Mouse (Mus musculus): ENCODE measurements at regions not wholly inside any gene's neighbourhood (a gene's known extent, or its start where the extent isn't known, plus 50 kb on each side); places are given as distances from the start of the nearest gene placed in this dataset.

GRCm38 (mm10) chr5:126148908-126149307 is 617.3 kb downstream of the Tmem132b start:
- in situ Hi-C loops (cut with MboI, MseI), result no loop called here

DNA sequence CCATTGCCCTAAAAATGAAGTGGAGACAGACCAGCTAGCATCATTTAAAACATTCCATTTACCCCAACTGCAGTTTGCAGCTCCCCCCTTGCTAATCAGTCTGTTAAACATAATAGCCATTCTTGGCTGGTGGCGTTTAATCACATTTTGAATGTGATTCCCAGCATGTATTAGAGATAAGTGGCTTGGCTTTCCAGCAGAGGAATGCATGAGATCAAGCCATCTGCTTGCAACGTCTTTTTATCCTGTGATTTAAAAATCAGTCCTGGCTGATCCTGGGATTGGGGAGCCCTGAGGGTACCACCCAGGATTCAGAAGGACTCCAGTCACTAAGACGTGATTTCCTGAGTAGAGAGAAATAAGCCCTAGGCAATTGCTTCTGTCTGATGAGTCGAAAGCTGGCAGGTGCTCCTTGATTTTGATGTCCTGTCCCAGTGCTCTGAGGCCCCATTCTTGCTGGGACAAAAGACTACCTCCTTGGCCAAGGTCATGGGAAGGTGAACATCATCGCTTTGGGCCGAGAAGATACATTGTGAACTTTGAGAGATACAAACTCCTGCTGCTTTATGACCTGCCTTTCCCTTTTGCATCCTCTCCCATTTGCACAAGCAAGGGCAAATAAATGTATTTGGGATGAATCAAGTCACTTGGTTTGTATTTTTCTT is 623.8 kb downstream of the Tmem132b start:
- in situ Hi-C loops (cut with MboI, MseI), result no loop called here

- in situ Hi-C loops (cut with MboI, MseI), result loop anchor here in 1 of 2 experiments (10.0 kb wide), 1 partner anchor 1629 kb away; no protein-coding TSS in a partner anchor
Observed at GRCm38 (mm10) chr5:126186111-126186510, 654.5 kb downstream of the Tmem132b start.

DNA sequence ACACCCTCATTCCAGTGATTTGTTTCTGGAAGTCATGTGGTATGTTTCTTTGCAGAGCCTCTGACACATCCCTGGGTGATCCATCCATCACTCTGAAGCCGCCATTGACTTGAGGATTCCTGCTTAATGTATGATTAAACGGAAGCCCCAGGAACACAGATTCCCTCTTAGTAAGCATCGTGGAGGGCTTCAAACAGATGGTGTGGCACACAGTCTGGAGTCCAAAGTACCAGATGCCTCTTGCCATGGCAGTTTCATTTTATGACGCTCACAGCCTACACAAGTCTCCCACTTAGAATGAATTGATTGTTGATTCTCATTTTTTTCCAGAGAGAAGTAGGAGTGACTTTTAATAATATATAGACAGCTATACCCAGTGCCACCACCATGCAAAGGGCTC is 668.3 kb downstream of the Tmem132b start:
- in situ Hi-C loops (cut with MboI, MseI), result no loop called here

- in situ Hi-C loops (cut with MboI, MseI), result no loop called here
Observed at GRCm38 (mm10) chr5:126201535-126201934, 670.0 kb downstream of the Tmem132b start.

- in situ Hi-C loops (cut with MboI, MseI), result no loop called here
Observed at GRCm38 (mm10) chr5:126201996-126202395, 670.4 kb downstream of the Tmem132b start.

DNA sequence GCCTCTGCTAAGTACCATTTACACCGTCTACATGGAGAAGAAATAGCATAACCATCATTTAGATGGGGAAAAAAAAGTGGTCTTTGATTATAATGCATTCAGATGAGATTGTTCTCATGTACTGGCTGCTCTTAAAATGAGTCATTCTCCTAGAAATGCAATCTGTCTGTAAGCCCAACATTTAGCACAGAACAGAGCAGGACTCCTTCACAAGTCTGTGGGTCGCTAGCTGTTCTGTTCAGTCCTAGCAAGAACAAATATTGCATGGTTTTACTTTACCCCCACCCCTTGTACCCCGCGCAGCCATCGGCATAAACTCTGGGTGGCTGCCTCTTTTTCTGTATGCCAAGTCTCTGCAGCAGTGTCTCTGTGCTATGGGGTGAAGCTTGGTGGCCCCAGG is 685.4 kb downstream of the Tmem132b start:
- in situ Hi-C loops (cut with MboI, MseI), result no loop called here

- in situ Hi-C loops (cut with MboI, MseI), result no loop called here
Observed at GRCm38 (mm10) chr5:126217746-126218145, 686.2 kb downstream of the Tmem132b start.

GRCm38 (mm10) chr5:126223696-126224095 is 692.1 kb downstream of the Tmem132b start:
- in situ Hi-C loops (cut with MboI, MseI), result no loop called here

- in situ Hi-C loops (cut with MboI, MseI), result no loop called here
Observed at GRCm38 (mm10) chr5:126230768-126231167, 699.2 kb downstream of the Tmem132b start.

DNA sequence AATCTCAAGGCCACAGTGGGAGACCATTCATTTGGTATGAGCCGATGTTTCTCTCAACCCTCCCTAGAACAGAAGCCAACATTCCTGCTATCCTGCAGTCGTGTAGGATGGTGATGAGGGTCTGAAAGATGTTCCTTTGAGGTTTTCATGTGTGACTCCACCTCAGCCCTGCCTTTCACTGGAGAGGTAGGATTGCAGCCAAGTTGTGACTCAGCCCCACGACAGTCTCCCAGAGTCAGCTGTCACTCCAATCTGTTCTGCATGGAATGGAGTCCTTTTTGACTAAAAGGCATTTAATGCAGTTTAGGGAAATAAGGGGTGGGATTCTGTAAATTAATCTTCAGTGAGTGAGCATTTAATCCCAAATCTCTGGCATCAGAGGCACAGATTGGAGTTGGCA is 706.5 kb downstream of the Tmem132b start:
- in situ Hi-C loops (cut with MboI, MseI), result no loop called here

DNA sequence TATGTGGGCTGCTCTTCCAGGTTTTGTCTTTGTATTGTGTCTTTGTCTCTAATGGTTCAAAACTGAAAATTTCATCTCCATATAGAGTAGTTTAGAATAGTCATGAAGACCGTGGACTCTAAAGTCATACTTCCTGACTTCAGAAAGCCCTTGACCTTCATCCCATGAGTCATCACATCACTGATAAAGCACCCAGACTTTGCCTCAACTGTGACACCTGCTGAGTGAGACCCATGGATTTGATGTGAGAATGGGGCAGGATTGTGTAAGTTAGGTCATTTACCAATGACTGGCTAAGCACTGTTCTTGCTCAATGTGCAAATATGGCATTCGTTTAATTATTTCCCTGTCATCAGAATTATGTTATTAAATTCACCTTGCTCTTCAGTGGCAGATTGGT is 714.2 kb downstream of the Tmem132b start:
- in situ Hi-C loops (cut with MboI, MseI), result no loop called here

DNA sequence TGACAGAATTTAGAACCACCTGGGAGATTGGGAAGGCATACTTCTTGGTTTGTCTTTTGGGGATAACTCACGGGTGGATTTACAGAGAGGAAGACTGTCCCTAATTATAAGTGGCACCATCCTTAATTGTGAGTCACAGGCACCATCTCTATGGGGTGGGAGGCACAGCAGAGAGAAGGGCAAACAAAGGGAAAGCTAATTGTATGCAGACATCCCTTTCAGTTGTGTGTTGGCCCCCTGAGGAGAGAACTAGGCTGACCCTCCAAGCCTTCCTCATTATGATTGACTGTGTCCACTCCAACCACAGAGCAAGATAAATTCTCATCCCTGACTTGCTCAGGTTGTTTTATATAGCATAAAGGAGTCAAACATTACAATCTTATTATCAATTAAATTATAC is 718.8 kb downstream of the Tmem132b start:
- in situ Hi-C loops (cut with MboI, MseI), result no loop called here

DNA sequence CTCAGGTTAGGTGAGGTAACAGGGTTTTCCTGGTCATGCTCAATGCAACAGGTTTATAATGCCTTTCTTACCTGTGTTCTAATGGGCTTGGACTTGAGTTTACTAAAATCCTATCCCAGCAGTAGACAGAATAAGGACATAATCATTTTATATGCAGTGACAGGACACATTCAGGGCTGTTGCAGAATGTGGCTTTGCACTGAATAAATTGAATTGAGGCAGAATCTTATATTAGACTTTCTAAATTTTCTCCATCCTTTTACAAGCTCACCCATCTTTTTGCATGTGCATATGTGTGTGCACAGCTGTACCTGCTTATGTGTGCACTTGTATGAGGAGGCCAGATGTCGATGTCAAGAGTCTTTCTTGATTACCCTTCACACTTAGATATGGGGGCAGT is 723.1 kb downstream of the Tmem132b start:
- in situ Hi-C loops (cut with MboI, MseI), result no loop called here

DNA sequence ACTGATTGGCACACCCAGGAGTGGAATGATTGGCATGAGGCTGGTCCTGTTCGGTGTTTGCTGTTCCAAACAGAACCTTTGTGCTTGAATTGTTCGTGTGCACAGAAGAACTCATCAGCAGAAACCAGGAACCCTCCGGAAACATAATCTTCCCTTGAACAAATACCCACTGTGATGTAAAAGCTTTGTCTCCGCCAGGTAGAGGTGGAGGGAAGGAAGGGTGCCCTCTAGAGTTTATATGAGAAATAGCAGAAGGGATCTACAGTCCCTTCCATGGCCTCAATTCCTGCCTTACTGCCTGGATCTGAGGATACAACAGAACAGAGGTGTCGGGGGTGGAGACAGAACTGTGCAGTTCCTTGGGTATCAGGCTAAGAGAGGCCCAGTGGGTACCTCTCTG is 726.3 kb downstream of the Tmem132b start:
- in situ Hi-C loops (cut with MboI, MseI), result no loop called here

- in situ Hi-C loops (cut with MboI, MseI), result no loop called here
Observed at GRCm38 (mm10) chr5:126266471-126266870, 734.9 kb downstream of the Tmem132b start.

DNA sequence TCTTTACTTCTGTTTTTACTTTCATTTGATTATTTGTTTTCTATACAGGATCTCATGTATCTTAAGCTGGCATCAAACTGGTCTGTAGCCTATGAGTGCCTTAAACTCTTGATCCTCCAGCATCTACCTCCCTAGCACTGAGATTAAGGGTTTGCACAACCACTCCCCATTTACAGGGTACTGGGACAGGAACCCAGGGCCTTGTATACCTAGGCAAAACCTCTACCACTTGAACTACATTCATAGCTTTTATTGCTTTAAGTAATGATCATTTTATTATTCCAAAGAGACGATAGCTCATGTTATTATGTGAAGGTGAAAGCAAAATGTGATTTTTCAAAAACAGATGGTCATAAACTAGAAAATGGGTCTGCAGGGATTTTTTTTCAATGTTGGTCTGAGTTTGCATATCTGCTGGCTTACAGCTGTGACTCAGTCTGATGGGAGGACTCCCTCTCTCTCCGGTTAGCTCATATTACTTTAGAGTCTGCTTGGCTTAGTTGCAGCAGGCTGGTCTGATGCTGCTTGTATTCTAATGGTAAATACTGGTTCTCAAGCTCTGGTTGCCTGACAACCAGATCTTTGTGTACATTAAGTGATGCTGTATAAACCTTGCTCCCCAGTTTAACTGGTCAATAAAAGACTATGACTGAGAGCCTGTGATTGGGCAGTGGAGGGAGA is 735.5 kb downstream of the Tmem132b start:
- in situ Hi-C loops (cut with MboI, MseI), result no loop called here

DNA sequence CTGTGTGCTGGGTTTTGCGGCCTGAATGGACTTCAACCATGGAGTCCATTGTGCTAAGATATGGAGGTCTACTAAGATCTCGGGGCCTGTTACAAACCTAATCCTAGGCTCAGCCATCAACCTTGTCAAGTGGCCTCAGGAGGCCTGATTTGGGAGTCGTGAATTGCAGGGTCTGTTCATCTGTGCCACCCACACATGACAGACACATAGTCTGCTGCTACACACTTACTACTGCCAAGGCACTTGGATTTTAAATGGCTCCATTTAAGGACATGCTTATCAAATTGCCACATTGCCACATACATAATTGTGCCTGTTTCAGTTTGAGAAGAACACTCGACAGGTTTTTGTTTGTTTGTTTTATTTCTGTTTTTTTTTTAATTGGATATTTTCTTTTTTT is 737.0 kb downstream of the Tmem132b start:
- in situ Hi-C loops (cut with MboI, MseI), result no loop called here

DNA sequence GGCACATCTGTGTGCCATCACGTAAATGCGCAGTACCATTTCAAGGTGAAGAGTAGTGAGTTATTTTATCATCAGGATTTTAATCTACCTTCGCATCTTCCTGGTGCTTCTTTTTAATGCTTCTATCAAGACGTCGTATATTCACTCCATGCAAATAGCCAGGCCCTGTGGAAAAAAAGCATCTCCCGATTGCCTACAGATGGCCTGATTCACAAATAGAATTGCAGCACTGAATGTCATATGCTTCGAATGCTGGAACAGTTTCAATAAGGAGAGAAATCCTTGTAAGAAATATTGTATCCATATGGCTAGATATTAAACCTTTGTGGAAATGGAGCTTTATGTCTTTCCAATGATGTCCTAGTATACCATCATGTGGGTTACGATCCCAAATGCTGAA is 742.7 kb downstream of the Tmem132b start:
- in situ Hi-C loops (cut with MboI, MseI), result no loop called here

DNA sequence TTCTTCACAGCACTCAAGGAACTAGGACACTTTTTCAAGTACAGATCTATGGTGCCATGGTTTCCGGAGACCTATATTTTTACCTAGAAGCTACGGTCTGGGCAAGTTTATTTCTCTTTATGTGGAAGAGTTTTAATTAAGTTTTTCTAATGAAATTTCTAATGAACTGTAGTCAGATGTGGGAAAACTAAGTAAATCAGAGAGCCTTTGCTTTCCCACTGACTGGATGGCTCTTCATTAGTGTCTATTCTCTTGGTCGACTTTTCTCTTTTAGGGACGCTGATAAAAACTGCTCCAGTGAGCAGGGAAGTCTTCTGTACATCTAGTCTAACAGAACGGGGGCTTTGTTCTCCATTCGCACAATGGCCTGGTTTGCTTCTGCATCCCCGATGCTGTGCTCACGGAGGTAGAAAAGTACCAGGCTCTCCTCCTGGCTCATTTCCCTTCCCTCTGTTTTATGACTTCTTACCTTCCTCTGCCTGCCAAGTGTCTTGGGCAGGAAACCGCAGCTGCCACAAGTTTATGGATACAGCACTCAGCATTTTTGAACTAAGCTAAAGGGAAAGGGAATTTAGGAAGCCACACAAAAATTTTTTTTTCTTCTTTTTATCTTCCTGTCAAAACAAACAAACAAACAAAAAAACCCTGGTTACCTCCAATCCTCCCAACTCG is 749.6 kb downstream of the Tmem132b start:
- in situ Hi-C loops (cut with MboI, MseI), result no loop called here

- in situ Hi-C loops (cut with MboI, MseI), result no loop called here
Observed at GRCm38 (mm10) chr5:126281782-126282181, 750.2 kb downstream of the Tmem132b start.

- in situ Hi-C loops (cut with MboI, MseI), result no loop called here
Observed at GRCm38 (mm10) chr5:126324847-126325246, 793.3 kb downstream of the Tmem132b start.

GRCm38 (mm10) chr5:126328276-126328675 is 796.7 kb downstream of the Tmem132b start:
- in situ Hi-C loops (cut with MboI, MseI), result no loop called here
